Mouse (Mus musculus) intestine, postnatal 0 days (tissue): ENCODE measurements at regions not wholly inside any gene's neighbourhood (a gene's known extent, or its start where the extent isn't known, plus 50 kb on each side); places are given as distances from the start of the nearest gene placed in this dataset.

Experiments
- ATAC-seq: fragments of 200-750 bp; cut with Nextera tagmentation; 2 replicates; pipeline ENCODE4 v1.8.0; 2017; ENCODE audit warnings: mild to moderate bottlenecking, moderate TSS enrichment, moderate library complexity
- H3K27ac ChIP-seq: fragments of 300-500 bp; sonication (generic); 2 replicates; pipeline ENCODE4 v1.5.1; 2014; ENCODE audit warnings: mild to moderate bottlenecking, low read depth, low read length, moderate library complexity
- H3K27me3 ChIP-seq: fragments of 300-500 bp; sonication (generic); replicated peaks from 2 replicates; pipeline ENCODE4 v1.6.1; 2014; ENCODE audit warnings: low read length, mixed read lengths; ENCODE audit not compliant: control insufficient read depth, insufficient read depth
- H3K36me3 ChIP-seq: fragments of 300-500 bp; sonication (generic); 2 replicates; pipeline ENCODE4 v1.6.1; 2014; ENCODE audit warnings: mild to moderate bottlenecking, moderate library complexity; ENCODE audit not compliant: control insufficient read depth, insufficient read depth
- H3K4me1 ChIP-seq: fragments of 300-500 bp; sonication (generic); replicated peaks from 2 replicates; pipeline ENCODE4 v1.6.1; 2014; ENCODE audit warnings: antibody characterized with exemption, low read length, mixed read lengths; ENCODE audit not compliant: control insufficient read depth, insufficient read depth
- H3K4me2 ChIP-seq: fragments of 300-500 bp; sonication (generic); replicated peaks from 2 replicates; pipeline ENCODE4 v1.6.1; 2014; ENCODE audit warnings: low read depth, mild to moderate bottlenecking, moderate library complexity
- H3K4me3 ChIP-seq: fragments of 300-500 bp; sonication (generic); 2 replicates; pipeline ENCODE4 v1.5.1; 2014; ENCODE audit warnings: low read depth, low read length
- H3K9ac ChIP-seq: fragments of 300-500 bp; sonication (generic); 2 replicates; pipeline ENCODE4 v1.6.1; 2014; ENCODE audit warnings: mild to moderate bottlenecking, low read depth, low read length
- H3K9me3 ChIP-seq: fragments of 300-500 bp; sonication (generic); 2 replicates; pipeline ENCODE4 v1.6.1; 2016; ENCODE audit warnings: mixed run types; ENCODE audit not compliant: control insufficient read depth
- CTCF ChIP-seq: sonication (generic); IDR thresholded peaks from 2 replicates; pipeline ENCODE4 v1.5.1; 2016; ENCODE audit warnings: low read depth, mild to moderate bottlenecking, control low read depth, antibody characterized with exemption, moderate library complexity
- WGBS: fragments of 180-500 bp; shearing (Covaris S2); extraction: QIAGEN DNeasy Blood & Tissue Kit; methylation state at CpG from one replicate; pipeline ENCODE4 v1.1.7; 2014; 5-methylcytosine and 5-hydroxymethylcytosine counted together

DNA sequence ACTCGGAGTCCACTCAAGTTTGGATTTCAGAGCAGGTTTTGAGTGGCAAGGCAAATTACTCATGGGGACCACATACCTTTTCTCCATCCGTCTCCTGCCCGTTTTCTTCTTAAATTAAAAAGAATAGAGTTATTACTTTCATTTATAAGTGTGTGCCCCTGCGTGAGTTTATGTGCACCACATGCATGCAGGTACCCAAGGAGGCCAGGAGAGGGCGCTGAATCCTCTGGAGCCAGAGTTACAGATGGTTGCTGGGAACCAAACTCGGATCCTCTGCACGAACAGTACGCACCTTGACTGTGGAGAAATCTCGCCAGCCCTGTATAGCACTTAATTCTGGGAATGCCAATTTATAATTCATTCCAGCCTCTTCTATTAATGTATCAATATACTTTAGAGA is 58.3 kb upstream of the Flt1 start:
- Histone ChIP-seq H3K4me1 (no peaks in the 10 kb centered on the region), H3K4me3 (no peak overlapping the region), H3K9me3 (no peaks in the 10 kb centered on the region), H3K36me3 (no peaks in the 10 kb centered on the region), H3K9ac (no peak overlapping the region), H3K27ac (no peak overlapping the region), H3K27me3 (no peaks in the 10 kb centered on the region), H3K4me2 (no peak overlapping the region)
- WGBS = 93% methylated on average over 9 of the region's 9 CpGs
- no peak; the same call in 1 of the 2 replicates for TF ChIP-seq CTCF
- no peak for ATAC-seq

DNA sequence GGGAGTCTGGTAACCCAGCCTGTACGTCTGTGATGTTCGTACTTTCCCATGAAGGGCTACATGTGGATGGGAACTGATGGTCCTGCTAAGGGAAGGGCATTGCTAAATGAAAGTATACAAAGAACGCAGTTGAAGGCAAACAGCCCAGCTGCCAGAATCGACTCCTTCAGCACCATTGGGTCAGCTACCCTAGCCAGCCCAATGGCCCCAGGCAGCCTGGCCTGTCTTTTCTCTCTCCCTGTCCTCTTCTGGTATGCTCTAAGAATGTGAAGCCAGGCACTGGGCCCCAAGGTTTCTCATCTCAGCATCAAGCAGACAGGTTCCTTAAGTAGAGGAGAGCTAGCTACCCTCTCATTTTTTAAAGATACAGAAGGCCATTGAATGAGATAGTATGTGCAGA is 57.7 kb upstream of the Flt1 start:
- Histone ChIP-seq H3K36me3 (no peaks in the 10 kb centered on the region), H3K27me3 (no peaks in the 10 kb centered on the region), H3K9ac (no peak overlapping the region), H3K4me1 (no peaks in the 10 kb centered on the region), H3K27ac (no peak overlapping the region), H3K4me3 (no peak overlapping the region), H3K9me3 (no peaks in the 10 kb centered on the region), H3K4me2 (no peak overlapping the region)
- WGBS = 65% methylated on average over 4 of the region's 4 CpGs
- TF ChIP-seq CTCF = no peak
- ATAC-seq = no peak

DNA sequence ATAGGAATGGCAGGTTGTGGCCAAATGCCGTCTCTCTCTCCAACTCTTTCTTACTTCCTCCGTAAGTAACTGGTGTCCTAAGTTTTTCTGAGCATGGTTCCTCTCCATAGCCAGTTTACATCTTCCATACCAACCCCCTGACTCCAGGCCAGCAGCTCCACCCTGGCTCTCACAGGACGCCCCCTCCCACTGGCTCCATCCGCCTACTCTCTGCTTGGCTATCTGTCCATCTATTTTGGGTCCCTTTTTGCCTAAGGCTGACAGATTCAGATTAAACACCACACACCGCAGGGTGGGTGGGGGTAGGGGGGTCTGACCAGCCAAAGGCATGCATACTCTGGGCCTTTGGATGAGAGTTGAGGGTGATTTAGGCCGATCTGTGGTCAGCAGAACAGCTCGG is 57.0 kb upstream of the Flt1 start:
- Histone ChIP-seq H3K9me3 (no peaks in the 10 kb centered on the region), H3K9ac (no peak overlapping the region), H3K4me2 (no peak overlapping the region), H3K36me3 (no peaks in the 10 kb centered on the region), H3K27me3 (no peaks in the 10 kb centered on the region), H3K4me3 (no peak overlapping the region), H3K4me1 (no peaks in the 10 kb centered on the region), H3K27ac (no peak overlapping the region)
- ATAC-seq = no peak
- WGBS = 64% methylated on average over 7 of the region's 7 CpGs
- TF ChIP-seq CTCF = no peak

DNA sequence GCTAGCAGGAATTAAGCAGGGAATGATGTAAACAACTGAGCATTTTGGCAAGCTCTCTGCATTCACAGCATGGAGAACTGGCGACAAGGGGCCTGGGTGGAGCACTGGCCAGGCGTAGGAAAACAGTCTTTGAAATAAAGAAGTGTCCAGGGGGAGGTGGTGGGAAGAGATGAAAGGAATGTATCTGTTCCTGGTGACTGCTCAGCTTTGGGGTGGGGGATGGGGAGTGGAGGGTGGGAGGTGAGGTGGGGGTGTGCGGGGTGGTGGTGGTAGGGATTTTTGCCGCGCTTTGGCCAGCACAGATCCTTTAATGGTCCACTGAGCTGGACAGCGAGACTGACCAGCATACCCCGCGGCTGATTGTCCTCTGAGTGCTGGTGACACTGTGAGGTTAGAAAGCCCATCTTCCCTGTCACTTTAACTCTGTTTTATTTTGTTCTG is 56.5 kb upstream of the Flt1 start:
- no peaks in the 10 kb centered on the region for H3K36me3 ChIP-seq
- no peak overlapping the region for H3K27ac ChIP-seq
- TF ChIP-seq CTCF = no peak
- no peak overlapping the region for H3K9ac ChIP-seq
- no peak overlapping the region for H3K4me2 ChIP-seq
- no peak for ATAC-seq
- H3K4me3 ChIP-seq = no peak overlapping the region
- no peaks in the 10 kb centered on the region for H3K27me3 ChIP-seq
- H3K4me1 ChIP-seq = no peaks in the 10 kb centered on the region
- no peaks in the 10 kb centered on the region for H3K9me3 ChIP-seq
- WGBS = 29% methylated on average over 8 of the region's 8 CpGs

DNA sequence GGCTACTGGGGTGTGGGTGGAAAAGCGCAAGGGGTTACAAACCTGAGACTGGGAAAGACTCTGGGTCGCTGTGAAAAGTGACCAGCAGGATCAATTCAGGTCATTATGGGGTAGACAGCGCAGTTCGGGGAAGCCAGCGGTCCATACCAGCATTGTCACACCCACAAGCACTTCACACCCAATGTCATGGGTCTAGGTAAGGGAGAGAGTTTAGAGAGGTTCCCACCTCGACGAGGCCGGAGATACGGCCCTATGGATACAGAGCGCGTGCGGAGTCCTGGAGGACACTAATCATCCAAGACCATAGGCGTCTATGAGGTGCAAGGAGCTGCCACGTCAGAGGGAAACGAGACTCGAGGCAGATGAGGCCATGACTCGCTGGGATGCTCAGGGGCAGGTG is 55.4 kb upstream of the Flt1 start:
- H3K9ac ChIP-seq = no peak overlapping the region
- no peaks in the 10 kb centered on the region for H3K36me3 ChIP-seq
- H3K27ac ChIP-seq = no peak overlapping the region
- no peaks in the 10 kb centered on the region for H3K9me3 ChIP-seq
- no peak overlapping the region for H3K4me3 ChIP-seq
- no peak for ATAC-seq
- no peak overlapping the region for H3K4me2 ChIP-seq
- H3K4me1 ChIP-seq = no peaks in the 10 kb centered on the region
- no peak for TF ChIP-seq CTCF
- no peaks in the 10 kb centered on the region for H3K27me3 ChIP-seq
- WGBS = 96% methylated on average over 17 of the region's 17 CpGs

DNA sequence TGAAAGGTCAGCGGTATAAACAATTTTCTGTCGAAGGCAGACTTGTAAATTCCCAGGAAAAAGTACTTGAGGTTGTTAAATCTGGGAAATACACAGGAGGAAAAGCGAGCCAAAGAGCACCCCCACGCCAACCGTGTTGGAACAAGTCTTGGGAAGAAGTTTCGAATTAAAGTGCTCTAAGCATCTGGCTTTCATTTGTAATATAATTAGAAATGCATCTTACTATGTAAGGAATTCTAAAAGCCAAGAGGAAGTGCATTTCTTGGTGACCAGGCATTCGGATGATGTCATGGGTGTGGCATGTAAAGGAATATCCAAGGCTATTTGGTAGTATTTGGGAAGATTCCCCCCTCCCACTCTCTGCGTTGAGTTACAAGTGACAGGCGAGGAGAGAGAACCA is 52.7 kb upstream of the Flt1 start:
- ATAC-seq = no peak
- H3K9ac ChIP-seq = no peak overlapping the region
- no peak for TF ChIP-seq CTCF
- H3K4me1 ChIP-seq = no peaks in the 10 kb centered on the region
- H3K4me3 ChIP-seq = no peak overlapping the region
- no peaks in the 10 kb centered on the region for H3K36me3 ChIP-seq
- H3K27me3 ChIP-seq = no peaks in the 10 kb centered on the region
- no peak overlapping the region for H3K27ac ChIP-seq
- 60% methylated on average over 9 of the region's 9 CpGs for WGBS
- no peak overlapping the region for H3K4me2 ChIP-seq
- no peaks in the 10 kb centered on the region for H3K9me3 ChIP-seq
